Mouse (Mus musculus): ENCODE data around the gene Cs. TPM values are rescaled to one million over a fixed set of nuclear protein-coding genes. Genes with fewer than 3 reads are reported as not detected.

Cs gene
- total RNA-seq, 2 experiments from 2014 or later, result 589 to 611 TPM

DNA sequence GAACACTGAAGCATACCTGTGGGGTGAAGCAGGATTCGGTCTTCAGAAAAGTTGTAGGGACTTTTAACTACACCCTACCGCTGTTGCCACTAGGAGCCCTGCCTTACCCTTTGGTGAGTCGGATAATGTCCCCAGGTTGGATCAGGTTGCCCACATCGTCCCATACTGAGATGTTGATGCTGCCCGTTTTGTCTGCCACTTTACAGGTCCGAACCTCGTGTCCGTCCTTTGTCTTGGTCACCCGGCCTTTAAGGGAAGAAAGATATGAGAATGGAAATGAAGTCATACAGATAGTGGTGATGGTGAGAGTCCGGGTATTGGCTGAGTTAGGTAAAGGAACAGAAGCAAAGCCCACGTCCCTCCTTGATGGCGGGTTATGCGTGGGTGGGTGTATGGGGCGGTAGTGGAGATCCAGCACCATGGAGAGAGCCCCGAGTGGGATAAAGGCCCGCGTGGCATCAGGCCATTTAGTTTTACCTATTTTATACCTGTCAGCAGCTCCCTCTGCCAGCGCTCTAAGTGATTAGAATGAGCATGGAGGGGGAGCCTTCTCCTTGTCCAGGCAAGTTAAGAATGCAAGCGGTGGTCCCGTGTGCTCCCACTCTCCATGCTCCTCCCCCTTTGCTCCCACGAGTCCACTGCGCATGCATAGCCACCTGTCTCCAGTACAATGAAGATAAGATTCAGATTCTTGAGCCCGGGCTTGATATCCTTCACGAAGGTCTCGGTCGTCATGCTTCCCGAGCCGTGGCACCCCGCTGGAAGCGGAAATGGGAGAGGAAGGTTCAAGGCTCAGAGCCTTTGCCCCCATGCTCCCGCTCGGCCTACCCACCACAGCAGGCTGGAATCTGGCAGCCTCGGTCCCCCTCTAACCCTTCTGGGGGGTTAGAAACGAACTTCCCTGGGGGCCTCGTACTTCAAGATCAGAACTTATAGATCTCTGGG lies 71.3 kb downstream of the Cs start:
- DNase-seq, result no peak

DNA sequence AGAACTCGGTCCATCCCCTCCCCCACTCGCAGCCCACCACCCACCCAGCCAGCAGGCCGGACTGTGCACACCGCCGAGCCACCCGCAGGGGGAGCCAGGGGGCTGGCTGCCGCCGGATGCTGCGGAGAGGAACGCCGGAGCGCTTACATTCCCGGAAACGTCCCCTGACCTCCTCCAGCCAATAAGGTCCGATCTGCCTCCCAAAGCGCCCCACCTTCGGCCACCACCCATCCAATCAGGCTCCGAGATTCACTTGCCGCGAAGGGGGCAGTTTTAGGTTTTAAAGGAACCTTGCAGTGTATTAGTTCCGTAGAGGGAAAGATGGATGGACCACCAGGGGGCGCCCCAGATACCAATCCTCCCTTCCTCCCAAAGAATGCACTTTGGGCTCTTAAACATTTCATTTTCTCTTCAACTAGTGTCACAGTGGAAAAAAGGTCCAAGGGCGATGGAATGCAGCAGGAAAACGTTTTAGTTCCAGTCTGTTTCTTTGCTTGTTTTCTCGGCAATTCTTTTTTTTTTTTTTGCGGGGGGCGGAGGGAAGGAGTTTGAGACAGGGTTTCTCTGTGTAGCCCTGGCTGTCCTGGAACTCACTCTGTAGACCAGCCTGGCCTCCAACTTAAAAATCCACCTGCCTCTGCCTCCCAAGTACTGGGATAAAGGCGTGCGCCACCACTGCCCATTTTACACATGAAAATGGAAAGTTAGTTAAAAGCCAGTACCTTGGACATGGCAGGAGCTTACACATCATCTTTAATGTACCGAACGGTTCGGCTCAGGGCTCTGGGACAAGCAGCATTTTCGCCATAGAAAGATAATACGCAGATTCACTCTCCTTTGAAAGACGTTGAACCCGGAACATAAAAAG lies 72.4 kb downstream of the Cs start:
- DNase-seq, result peak; percentile 97

DNA sequence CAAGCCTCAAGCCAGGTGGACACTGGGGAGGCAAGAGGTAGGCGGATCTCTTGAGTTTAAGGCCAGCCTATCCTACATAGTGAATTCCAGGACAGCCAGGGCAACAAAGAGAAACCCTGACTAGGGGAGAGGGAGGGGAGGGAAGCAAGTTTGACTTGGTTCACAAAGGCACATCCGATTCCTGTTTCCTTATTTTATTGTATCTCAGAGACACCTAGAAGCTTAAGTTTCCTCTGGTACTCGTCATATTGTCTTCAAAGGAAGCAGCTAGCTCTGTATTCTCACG lies 73.0 kb downstream of the Cs start:
- no peak for DNase-seq

DNA sequence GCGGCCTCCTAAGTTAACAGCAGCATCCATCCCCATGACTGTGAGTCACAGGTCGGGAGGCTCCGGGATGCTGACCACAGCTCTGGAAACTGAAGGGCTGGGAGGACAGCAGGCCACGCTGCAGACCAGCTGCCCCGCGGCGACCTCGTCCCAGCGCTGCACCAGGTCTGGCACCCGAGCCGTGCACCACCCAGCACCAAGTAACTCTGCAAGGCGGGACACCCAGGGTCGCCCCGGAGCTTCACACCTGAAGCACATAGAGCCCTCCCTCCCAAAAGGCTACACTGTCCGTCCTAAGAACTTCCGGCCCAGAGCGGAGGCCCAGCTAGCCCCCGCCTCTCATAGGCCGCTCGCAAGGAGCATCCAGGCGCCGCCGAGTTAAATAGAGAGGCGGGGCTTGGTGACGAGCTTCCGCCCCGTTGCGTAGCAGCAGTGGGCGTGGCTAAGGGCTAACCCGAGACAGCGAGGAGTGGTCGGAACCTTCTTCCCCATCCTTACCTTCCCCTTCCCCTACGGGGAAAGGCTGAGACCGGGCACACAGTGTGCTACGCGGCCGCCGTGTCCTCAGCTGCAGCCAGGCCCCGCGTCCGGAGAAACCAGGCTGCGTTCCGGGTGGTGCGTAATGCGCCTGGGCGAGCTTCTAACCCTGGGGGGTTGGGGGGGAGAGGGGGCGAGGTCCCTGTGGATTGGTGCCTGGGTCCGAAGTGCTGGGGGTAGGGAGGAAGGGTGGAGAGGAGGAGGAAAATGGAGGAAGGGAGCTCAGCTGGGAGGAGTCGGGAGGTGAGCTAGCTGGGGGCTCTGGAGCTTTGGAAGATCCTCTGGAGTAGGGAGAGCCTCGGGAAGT lies 73.9 kb downstream of the Cs start, which contains the start of the genes Nabp2 and Rnf41:
Gene Nabp2 (minus strand): TSS at position 282 of the 844 bp plus-strand sequence.
Gene Rnf41 (plus strand): TSS at position 447 of the 844 bp plus-strand sequence.
- peak; percentile 94 for DNase-seq

DNA sequence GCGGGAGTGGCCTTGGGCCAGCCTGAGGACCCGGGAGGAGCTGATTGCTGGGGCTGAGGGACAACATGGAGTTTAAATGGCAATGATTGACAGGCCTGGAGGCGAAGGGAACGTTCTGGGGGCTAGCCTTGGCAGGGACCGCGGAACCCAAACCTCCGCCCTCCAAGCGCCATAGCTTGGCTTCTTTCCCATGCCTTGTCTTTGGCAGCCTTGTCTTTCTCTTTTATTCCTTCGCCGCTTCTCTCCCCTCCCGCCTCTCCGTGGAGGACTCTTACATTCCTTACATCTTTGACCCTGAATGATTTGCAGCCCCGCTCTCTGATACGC lies 74.5 kb downstream of the Cs start:
- peak; percentile 32 for DNase-seq

Small RNAs within 50 kb of the gene (microRNA-seq; reads per million reads assigned to microRNA genes)
- gene Gm25361 (ENCODE audit: borderline replicate concordance in 2 of 2) (0 reads per million in 2 experiments), gene Gm26308 (ENCODE audit: borderline replicate concordance in 2 of 2) (0 reads per million in 2 experiments), gene Mir6914 (ENCODE audit: borderline replicate concordance in 2 of 2) (0 reads per million in 2 experiments), gene Mir6915 (ENCODE audit: borderline replicate concordance in 2 of 2) (0 to 0.74 reads per million in 2 experiments)

Other genes starting within 250 kb of the Cs start
- gene Baz2a, start 246.2 kb upstream of the Cs start, total RNA-seq (2021), result 10 to 100 TPM; 11.4 to 12.0 TPM
- 10 to 100 TPM; 54.4 to 61.5 TPM for gene Rbms2, start 157.4 kb upstream of the Cs start, total RNA-seq (2021)
- under 1 TPM; 0.41 to 0.94 TPM for gene Gls2, start 143.3 kb upstream of the Cs start, total RNA-seq (2021)
- gene Spryd4, start 125.9 kb upstream of the Cs start, total RNA-seq (2021), result 10 to 100 TPM; 31.0 to 35.6 TPM
- under 1 TPM in 1 of 2 experiments, not detected in 1; 0.13 TPM for gene Mip, start 111.9 kb upstream of the Cs start, total RNA-seq (2021)
- 1 to 10 TPM; 2.0 to 3.5 TPM for gene Timeless, start 105.7 kb upstream of the Cs start, total RNA-seq (2021)
- not detected for gene Apon, start 83.6 kb upstream of the Cs start, total RNA-seq (2021)
- gene Apof, start 69.1 kb upstream of the Cs start, total RNA-seq (2021), result not detected
- gene Stat2, start 67.2 kb upstream of the Cs start, total RNA-seq (2021), result 1 to 10 TPM; 4.6 to 4.7 TPM
- not detected for gene Il23a, start 39.0 kb upstream of the Cs start, total RNA-seq (2021)
- 1 to 10 TPM; 5.1 to 5.4 TPM for gene Pan2, start 34.4 kb upstream of the Cs start, total RNA-seq (2021)
- 10 to 100 TPM; 45.5 to 47.9 TPM for gene Cnpy2, start 15.3 kb upstream of the Cs start, total RNA-seq (2021)
- 100 to 1,000 TPM; 443 to 454 TPM for gene Coq10a, start 31.3 kb downstream of the Cs start, total RNA-seq (2021)
- gene Ankrd52, start 39.4 kb downstream of the Cs start, total RNA-seq (2021), result 10 to 100 TPM; 61.5 to 70.1 TPM
- gene Slc39a5, start 63.5 kb downstream of the Cs start, total RNA-seq (2021), result not detected
- 10 to 100 TPM; 44.7 to 47.9 TPM for gene Nabp2, start 73.8 kb downstream of the Cs start, total RNA-seq (2021)
- 10 to 100 TPM; 10.7 to 11.5 TPM for gene Rnf41, start 73.9 kb downstream of the Cs start, total RNA-seq (2021)
- 10 to 100 TPM; 40.7 to 43.9 TPM for gene Smarcc2, start 121.5 kb downstream of the Cs start, total RNA-seq (2021)
- 100 to 1,000 TPM; 179 to 253 TPM for gene Myl6, start 156.4 kb downstream of the Cs start, total RNA-seq (2021)
- 10 to 100 TPM; 20.3 to 38.5 TPM for gene Myl6b, start 161.0 kb downstream of the Cs start, total RNA-seq (2021)
- 10 to 100 TPM; 12.5 to 17.6 TPM for gene Esyt1, start 188.1 kb downstream of the Cs start, total RNA-seq (2021)
- 1 to 10 TPM; 4.9 to 5.1 TPM for gene Zc3h10, start 210.0 kb downstream of the Cs start, total RNA-seq (2021)
- 1,000 to 10,000 TPM in 1 of 2 experiments, 100 to 1,000 TPM in 1; 972 to 1,021 TPM for gene Rpl41, start 211.6 kb downstream of the Cs start, total RNA-seq (2021)
- 10 to 100 TPM; 36.3 to 36.7 TPM for gene Pa2g4, start 228.3 kb downstream of the Cs start, total RNA-seq (2021)

Data from gastrocnemius, postnatal 25 days (tissue).